Mouse (Mus musculus): ENCODE results near the gene Wdr81. TPM values are rescaled to one million over a fixed set of nuclear protein-coding genes. Genes with fewer than 3 reads are reported as not detected.
A peak's percentile ranks its signal among the peaks of the same experiment; 100 is the strongest.

Gene Wdr81
- polyA plus RNA-seq, 1 experiment from 2014 or later = 5.7 TPM

GRCm38 (mm10) chr11:75397452-75397851 lies 57.1 kb downstream of the Wdr81 start:
- Histone ChIP-seq H3K36me3 (peaks cover 18% of the 10 kb centered on the region), H3K9ac (no peak overlapping the region), H3K9me3 (replicated peaks) (0 out of 2 replicates have a peak, but pooled peaks cover 3% of the 10 kb centered on the region), H3K4me1 (replicated peaks) (peaks cover 9% of the 10 kb centered on the region), H3K4me3 (no peak overlapping the region), H3K27ac (ENCODE audit: poor library complexity, severe bottlenecking) (no peak overlapping the region), H3K4me2 (peak overlapping the region; percentile 22), H3K27me3 (replicated peaks) (no peaks in the 10 kb centered on the region)
- no peak for ATAC-seq (ENCODE audit: insufficient number of reproducible peaks, low FRiP score)
- WGBS = 50% methylated on average over 7 of the region's 7 CpGs

GRCm38 (mm10) chr11:75395611-75396010 lies 58.9 kb downstream of the Wdr81 start:
- 0 out of 2 replicates have a peak, but pooled peaks cover 3% of the 10 kb centered on the region for H3K9me3 ChIP-seq (replicated peaks)
- peaks cover 17% of the 10 kb centered on the region for H3K36me3 ChIP-seq
- no peak for ATAC-seq (ENCODE audit: insufficient number of reproducible peaks, low FRiP score)
- H3K9ac ChIP-seq = no peak overlapping the region
- H3K4me3 ChIP-seq = no peak overlapping the region
- H3K4me1 ChIP-seq (replicated peaks) = peaks cover 7% of the 10 kb centered on the region
- H3K27me3 ChIP-seq (replicated peaks) = no peaks in the 10 kb centered on the region
- H3K27ac ChIP-seq (ENCODE audit: poor library complexity, severe bottlenecking) = no peak overlapping the region
- no peak overlapping the region for H3K4me2 ChIP-seq
- 63% methylated on average over 1 of the region's 1 CpGs for WGBS

MicroRNA genes within 50 kb of the gene (microRNA counts, 519-probe panel; counts per million panel counts)
- 7,323 counts per million, percentile 90 among the panel's probes with 10 or more counts for microRNA mmu-miR-22

Small RNAs within 50 kb of the gene (microRNA-seq; reads per million reads assigned to microRNA genes)
- gene Mir22 = 10,666 reads per million, percentile 95 among the genes with 10 or more reads in this experiment

Other genes starting within 250 kb of the Wdr81 start
- gene Rpa1, start 106.4 kb downstream of the Wdr81 start, polyA plus RNA-seq (2016; fragmentation: Nextera tagmentation; extraction: Ambion mirVana) = 120 and 122 TPM in 2 replicates
- gene Smyd4, start 106.3 kb downstream of the Wdr81 start, polyA plus RNA-seq (2016; fragmentation: Nextera tagmentation; extraction: Ambion mirVana) = 12.8 and 14.6 TPM in 2 replicates
- gene Serpinf1, start 32.0 kb downstream of the Wdr81 start, polyA plus RNA-seq (2016; fragmentation: Nextera tagmentation; extraction: Ambion mirVana) = 39.6 and 39.7 TPM in 2 replicates
- 0.86 and 6.4 TPM in 2 replicates for gene Serpinf2, start 15.1 kb downstream of the Wdr81 start, polyA plus RNA-seq (2016; fragmentation: Nextera tagmentation; extraction: Ambion mirVana)
- 12.7 and 13.1 TPM in 2 replicates for gene Tlcd2, start 7.0 kb upstream of the Wdr81 start, polyA plus RNA-seq (2016; fragmentation: Nextera tagmentation; extraction: Ambion mirVana)
- 41.3 and 42.7 TPM in 2 replicates for gene Prpf8, start 32.1 kb upstream of the Wdr81 start, polyA plus RNA-seq (2016; fragmentation: Nextera tagmentation; extraction: Ambion mirVana)
- gene Rilp, start 55.4 kb upstream of the Wdr81 start, polyA plus RNA-seq (2016; fragmentation: Nextera tagmentation; extraction: Ambion mirVana) = 1.4 and 2.3 TPM in 2 replicates
- 12.3 and 13.8 TPM in 2 replicates for gene Scarf1, start 58.8 kb upstream of the Wdr81 start, polyA plus RNA-seq (2016; fragmentation: Nextera tagmentation; extraction: Ambion mirVana)
- 4.1 and 4.3 TPM in 2 replicates for gene Slc43a2, start 77.0 kb upstream of the Wdr81 start, polyA plus RNA-seq (2016; fragmentation: Nextera tagmentation; extraction: Ambion mirVana)
- 75.3 and 80.1 TPM in 2 replicates for gene Pitpna, start 133.4 kb upstream of the Wdr81 start, polyA plus RNA-seq (2016; fragmentation: Nextera tagmentation; extraction: Ambion mirVana)
- gene Inpp5k, start 176.3 kb upstream of the Wdr81 start, polyA plus RNA-seq (2016; fragmentation: Nextera tagmentation; extraction: Ambion mirVana) = 17.3 and 17.5 TPM in 2 replicates
- 72.3 and 76.7 TPM in 2 replicates for gene Myo1c, start 195.8 kb upstream of the Wdr81 start, polyA plus RNA-seq (2016; fragmentation: Nextera tagmentation; extraction: Ambion mirVana)
- gene Crk, start 224.5 kb upstream of the Wdr81 start, polyA plus RNA-seq (2016; fragmentation: Nextera tagmentation; extraction: Ambion mirVana) = 110 and 111 TPM in 2 replicates

Measured in heart, embryonic 12.5 days (tissue).